Mouse (Mus musculus) ES-Bruce4 (cell line): ENCODE data around the gene Cebpg.

Source experiments
- CTCF ChIP-seq: IDR thresholded peaks from one replicate; pipeline ENCODE4 v1.8.1; 2011; ENCODE audit warnings: low read depth, low read length
- EP300 ChIP-seq: IDR thresholded peaks from 2 replicates; pipeline ENCODE4 v1.6.1; 2011; ENCODE audit warnings: low read depth, low read length; ENCODE audit not compliant: insufficient read depth
- POLR2A ChIP-seq: IDR thresholded peaks from one replicate; pipeline ENCODE4 v1.8.1; 2011; ENCODE audit warnings: low read length; ENCODE audit not compliant: insufficient read depth

DNA sequence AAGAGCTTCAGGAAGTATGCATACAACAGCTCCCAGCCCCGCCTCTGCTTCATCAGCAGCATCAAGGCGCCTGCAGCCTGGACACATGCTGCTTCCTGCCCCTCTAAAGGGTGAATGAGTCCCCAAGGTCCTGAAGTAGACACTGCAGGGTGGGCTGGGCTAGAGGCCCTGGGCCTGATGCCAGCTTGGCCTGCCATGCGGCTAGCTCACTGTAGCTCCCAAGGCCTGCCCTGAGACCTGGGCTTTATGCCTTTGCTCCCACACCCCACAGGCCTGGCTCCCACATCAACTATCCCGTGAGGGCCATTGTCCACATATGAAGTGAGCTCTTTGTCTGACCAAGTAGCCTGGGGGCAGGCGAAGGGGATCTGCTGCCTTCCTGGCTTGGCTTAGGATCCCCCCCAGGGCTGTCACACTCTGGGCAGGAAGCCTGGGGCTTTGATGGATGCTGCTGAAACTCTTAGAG is 20.1 kb downstream of the Cebpg start:
- TF ChIP-seq POLR2A: no peak
- TF ChIP-seq CTCF: no peak
- TF ChIP-seq EP300: no peak
